Mouse (Mus musculus) mouse trophoblast stem cell (cell line): ENCODE data around the gene Znrf1.

ENCODE experiments used
- in situ Hi-C, 2 experiments: fragments of 300-500 bp; cut with MseI, MboI; formaldehyde crosslinking; loops; 2 replicates in 1 of 2; 3 replicates in 1 of 2; pipeline ENCODE4 v1.15.1; 2025

Gene Znrf1

GRCm38 (mm10) chr8:111531621-111532020, 4.3 kb upstream of the Znrf1 start:
- in situ Hi-C loops = loop anchor here in 1 of 2 experiments (5.0 kb wide), 1 partner anchor 91 kb away; no protein-coding TSS in a partner anchor

GRCm38 (mm10) chr8:111533503-111533902, 2.4 kb upstream of the Znrf1 start:
- in situ Hi-C loops = loop anchor here in 1 of 2 experiments (5.0 kb wide), 1 partner anchor 89 kb away; no protein-coding TSS in a partner anchor

- in situ Hi-C loops = no loop called here
Measured at GRCm38 (mm10) chr8:111535491-111535890, 406 bp upstream of the Znrf1 start.

DNA sequence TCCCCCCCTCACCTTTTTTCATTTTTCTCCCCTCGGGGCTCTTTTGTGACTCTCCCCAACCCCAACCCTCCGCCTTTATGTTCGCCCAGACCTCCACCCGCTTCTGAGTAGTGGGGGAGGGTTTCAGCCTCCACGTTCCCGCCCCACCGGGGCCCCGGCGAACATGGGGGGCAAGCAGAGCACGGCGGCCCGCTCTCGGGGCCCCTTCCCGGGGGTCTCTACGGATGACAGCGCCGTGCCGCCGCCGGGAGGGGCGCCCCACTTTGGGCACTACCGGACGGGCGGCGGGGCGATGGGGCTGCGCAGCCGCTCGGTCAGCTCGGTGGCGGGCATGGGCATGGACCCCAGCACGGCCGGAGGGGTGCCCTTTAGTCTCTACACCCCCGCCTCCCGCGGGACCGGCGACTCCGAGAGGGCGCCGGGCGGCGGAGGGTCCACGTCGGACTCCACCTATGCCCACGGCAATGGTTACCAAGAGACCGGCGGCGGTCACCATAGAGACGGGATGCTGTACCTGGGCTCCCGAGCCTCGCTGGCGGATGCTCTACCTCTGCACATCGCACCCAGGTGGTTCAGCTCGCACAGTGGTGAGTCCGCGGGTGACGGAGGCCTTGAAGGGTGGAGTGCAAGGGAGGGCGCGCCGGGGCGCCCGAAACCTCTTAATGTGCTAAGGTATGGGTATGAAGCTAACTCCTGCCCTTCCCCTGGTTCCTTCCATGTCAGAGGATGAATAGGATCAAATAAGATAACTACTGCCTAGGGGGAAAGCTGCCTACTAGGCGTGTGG, 1.3 kb downstream of the Znrf1 start:
- in situ Hi-C loops = no loop called here

DNA sequence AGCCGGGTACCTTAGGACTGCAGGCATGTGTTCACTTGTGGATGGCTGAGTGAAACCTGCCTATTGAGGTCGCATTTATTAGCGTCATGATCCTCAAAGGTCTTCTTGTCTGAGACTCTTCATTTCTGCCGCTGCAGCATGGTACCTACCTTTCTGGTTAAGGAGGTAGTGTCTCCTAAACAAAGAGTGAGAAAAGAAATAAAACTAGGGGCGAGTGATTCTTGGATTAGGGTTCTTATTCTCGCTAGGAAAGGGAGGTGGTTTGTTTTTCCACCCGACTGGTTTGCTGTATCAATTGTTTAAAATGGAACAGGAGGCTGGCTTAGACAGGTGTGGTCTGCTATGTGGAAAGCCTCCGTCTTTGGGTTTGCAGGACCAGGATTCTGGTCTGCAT, 1.9 kb downstream of the Znrf1 start:
- in situ Hi-C loops = no loop called here

DNA sequence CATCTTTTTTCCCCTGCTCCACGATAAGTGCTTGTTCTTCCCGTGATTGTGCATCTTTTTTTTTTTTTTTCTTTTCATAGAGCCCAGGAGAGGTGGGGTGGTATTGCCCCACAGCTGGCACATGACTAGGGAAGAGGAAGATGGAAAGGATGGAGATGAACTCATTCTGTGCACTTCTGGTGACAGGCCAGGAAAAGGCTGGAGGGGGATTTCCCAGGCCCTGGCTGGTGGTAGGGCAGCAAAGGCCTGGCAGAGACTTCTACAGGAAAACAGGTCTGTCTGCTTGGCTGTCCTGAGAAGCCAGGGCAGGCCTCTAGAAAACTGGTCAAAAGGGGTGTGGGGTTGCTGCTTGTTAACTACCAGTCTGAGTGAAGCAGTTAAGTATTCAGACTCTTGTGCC, 2.3 kb downstream of the Znrf1 start:
- in situ Hi-C loops = no loop called here

- in situ Hi-C loops = no loop called here
Measured at GRCm38 (mm10) chr8:111539422-111540076, 3.7 kb downstream of the Znrf1 start.

DNA sequence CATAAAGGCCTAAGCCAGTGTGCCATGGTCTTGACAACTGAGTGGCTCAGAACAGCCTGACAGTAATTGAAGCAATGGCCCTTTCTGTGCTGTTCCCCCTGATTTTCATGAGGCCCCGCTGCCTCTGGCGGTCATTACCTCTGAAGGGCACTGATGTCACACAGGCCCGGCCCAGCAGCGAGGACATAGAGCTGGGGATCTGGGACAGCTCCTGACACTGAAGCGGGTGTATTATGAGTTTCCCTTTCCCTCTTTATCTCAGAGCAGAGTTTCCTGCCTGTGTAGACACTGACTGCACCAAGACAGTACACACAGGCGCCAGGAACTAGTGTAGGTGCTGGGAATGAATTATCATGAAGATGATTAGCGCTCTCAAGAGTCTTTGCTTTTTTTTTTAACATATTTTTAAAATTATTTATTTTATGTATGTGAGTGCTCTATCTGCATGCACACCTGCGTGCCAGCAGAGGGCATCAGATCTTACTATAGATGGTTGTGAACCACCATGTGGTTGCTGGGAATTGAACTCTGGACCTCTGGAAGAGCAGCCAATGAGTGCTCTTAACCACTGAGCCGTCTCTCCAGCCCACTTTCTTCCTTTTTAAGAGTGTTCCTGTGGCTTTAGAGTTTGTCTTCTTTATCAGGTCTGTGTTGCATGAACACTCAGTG, 7.9 kb downstream of the Znrf1 start:
- in situ Hi-C loops = no loop called here

DNA sequence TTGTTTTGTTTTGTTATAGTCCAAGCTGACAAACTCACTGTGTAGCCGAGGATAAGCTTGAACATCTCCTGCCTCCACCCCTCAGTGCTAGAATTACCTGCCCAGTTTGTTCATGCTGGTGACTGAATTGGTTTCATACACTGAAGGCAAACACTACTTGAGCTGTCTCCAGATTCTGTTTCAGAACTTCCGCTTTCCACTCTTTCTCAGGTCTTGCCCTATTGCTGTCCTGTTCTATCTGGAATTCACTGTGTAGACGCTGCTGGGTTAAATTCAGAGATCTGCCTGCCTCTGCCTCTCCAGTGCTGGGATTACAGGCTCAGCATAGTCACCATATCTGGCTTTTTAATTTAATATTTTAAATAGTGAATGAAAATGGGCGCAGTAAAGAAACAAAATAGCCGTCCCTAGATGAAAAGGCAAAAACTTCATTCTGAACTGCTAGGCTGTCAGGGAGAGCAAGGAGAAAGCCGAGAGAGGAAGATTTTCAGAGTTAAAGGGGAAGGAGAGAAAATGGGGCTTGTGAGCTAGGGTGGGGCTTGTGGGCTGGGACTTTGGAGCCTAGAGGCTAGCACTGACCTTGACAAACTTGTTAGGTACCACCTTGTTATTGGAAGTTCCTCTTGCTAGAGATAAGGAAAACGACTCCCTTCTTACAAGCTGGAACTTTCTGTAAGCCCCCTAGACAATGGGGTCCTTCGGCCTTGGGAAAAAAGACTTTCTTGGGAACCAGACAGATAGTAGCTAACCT, 9.7 kb downstream of the Znrf1 start:
- in situ Hi-C loops = no loop called here

DNA sequence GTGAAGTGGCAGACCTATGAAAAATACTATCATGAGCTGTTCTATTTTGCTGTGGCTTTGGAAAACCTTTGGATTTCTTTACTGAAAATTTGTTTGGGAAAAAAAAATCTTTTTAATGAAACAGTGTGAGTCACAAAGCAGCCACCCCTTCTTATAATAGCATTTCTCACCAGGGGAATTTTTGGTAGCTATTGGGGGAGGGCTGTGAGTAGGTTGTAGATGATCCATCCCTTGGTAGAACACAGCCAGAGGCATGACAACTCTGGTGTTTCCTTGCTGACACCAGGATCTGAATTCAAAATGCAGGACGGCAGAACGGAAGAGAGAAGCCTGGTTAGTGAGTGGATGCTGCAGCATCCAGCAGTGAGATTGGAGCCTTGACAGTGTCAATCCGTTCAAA, 11.2 kb downstream of the Znrf1 start:
- in situ Hi-C loops = no loop called here

DNA sequence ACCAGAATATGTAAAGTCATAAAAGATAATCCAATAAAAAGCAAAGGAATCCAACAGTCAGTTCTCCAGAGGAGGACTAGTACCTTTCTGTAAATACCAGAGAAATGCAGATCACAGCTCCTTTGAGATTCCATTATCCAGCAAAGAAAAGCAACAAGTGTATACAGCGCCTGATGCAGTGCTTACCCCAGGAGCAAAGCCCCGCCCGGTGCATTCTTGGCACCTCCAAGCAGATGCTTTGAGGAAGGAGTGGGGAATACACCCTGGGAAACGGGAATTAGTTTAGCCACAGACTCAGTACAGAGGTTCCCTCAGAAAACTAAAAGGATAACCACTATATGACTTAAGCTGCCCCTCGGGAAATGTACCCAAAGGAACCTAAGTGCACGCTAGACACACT, 12.3 kb downstream of the Znrf1 start:
- in situ Hi-C loops = no loop called here

DNA sequence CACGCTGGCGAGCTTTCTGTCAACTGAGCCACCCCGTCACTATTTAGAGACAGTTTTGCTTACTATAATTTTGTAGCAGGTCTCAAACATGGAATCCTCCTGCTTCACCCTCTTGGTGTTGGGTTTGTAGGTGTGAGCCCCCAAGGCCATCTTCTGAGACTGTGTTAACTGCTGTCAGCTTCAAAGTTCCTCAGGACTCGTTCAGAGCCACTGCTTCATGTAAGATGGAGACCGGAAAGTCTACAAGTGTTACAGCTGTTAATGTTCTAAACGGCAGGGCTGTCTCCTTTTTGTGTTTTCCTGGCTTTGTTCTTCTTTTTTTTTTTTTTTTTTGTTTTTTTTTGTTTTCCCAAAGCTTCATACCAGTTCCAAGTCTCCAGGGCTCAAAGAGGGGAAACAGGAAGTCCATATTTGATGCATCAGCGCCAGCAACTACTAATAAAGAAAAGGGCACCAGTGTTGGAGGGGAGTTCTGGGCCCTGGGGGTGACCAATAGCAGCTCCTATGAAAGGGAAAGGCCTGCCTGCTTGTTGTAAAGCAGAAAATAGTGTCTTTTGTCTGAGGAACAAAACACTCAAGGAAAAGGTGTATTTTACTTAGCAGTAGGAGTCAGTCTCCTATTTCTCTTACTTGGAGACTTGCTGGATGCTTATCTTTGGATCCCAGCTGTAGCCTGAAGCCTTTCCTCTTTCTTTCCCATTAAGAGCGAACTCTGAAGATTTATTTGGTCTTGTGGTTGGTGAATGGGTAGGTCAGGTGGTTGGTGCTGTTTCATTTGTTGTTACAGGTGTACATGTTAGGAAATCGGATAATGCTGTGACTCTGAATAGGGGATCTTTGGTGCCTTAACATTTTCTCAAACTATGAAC, 14.3 kb downstream of the Znrf1 start:
- in situ Hi-C loops = no loop called here

GRCm38 (mm10) chr8:111551511-111552130, 15.7 kb downstream of the Znrf1 start:
- in situ Hi-C loops = no loop called here

DNA sequence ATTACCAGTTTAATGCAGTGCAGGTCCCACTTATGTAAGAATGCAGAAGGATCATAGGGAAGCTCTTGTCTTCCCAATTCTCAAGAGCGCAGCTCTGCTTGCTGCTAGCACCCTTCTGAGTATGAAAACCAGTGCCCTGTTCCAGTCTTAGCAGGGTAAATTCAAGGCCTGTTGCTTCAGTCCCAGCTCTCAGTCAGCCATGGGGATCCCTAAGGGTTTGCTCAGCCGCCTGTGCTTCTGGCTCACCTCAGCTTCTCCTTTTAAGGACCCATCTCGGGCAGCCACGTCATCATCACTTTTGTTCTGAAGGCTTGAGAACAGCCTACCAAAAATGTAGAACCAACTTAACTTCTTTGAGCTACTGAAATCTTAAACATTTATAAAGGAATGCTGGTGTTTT, 25.9 kb downstream of the Znrf1 start:
- in situ Hi-C loops = no loop called here

DNA sequence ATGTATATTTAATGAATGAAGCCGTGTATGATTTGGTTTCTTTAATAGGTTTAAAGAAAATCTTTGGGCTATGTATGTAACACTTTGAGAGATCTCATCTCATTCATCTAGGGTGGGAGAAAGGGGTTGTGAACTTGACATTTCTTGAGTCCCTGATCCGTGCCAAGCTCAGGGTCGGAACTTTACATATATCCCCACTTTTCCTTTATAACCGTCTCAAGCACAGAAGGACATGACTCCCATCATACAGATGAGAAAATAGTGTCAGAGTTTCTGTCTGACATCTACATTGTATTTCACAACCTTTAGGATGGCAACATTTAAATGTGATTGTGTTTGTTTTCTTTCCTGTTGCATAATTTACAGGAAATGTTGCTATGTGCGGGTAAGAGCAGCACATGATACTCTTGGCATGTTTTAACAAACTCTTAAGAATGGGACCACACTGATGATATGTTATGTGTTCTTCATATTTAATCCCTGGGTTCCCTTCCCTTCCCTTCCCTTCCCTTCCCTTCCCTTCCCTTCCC, 26.4 kb downstream of the Znrf1 start:
- in situ Hi-C loops = no loop called here

GRCm38 (mm10) chr8:111563075-111563474, 27.2 kb downstream of the Znrf1 start:
- in situ Hi-C loops = no loop called here

DNA sequence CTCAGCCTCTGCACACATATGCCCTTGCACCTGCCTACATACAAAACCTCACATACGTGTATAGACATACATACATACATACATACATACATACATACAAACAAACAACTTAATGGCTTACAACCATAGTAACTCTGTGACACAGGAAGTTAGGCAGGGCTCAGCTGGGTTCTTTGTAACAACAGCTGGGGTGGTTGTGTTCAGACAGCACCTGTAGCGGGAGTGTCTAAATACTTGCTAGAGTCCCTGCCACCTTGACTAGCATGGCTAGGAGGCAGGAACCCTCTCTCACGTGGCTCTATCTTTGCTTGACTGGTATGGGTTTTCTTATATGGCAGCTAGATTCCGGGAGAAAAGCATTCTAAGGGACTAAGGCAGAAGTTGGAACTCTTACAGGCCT, 27.8 kb downstream of the Znrf1 start:
- in situ Hi-C loops = no loop called here

- in situ Hi-C loops = no loop called here
Measured at GRCm38 (mm10) chr8:111564093-111564492, 28.2 kb downstream of the Znrf1 start.

- in situ Hi-C loops = no loop called here
Measured at GRCm38 (mm10) chr8:111565784-111566191, 29.9 kb downstream of the Znrf1 start.

DNA sequence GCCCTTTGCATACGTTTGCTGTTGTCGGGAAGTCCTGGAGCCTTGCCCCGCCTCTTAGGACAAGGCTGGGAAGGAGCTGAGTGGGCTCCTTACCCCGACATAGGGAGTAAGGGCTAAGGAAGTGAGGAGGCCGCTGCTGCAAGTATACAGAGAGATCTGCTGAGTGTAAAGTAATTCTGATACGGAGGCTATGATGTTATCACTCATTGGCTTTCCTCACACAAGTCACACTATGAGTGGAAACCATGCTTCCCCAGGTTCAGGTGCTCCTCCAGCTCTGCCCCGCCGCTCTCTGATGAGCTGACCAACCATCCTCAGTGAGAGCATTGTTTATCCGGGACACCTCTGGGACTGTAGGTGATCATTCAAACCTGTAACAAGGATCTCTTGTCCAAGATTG, 30.4 kb downstream of the Znrf1 start:
- in situ Hi-C loops = no loop called here
